Mouse (Mus musculus) intestine, embryonic 14.5 days (tissue): ENCODE measurements around the gene Nkap. TPM values are rescaled to one million over a fixed set of nuclear protein-coding genes. Genes with fewer than 3 reads are reported as not detected.

Experiments used
- ATAC-seq: fragments of 200-750 bp; cut with Nextera tagmentation; replicated peaks from 2 replicates; pipeline ENCODE4 v1.8.0; 2017; ENCODE audit warnings: low read depth, moderate number of reproducible peaks, moderate TSS enrichment, moderate library complexity; ENCODE audit not compliant: low FRiP score, low TSS enrichment
- DNase-seq: peaks from one replicate; pipeline ENCODE4 v3.0.0-alpha.2; 2018; ENCODE audit warnings: low spot score
- H3K27ac ChIP-seq: fragments of 300-500 bp; sonication (generic); 2 replicates; pipeline ENCODE4 v1.5.1; 2014; ENCODE audit warnings: low read depth, mild to moderate bottlenecking, control low read depth
- H3K27me3 ChIP-seq: fragments of 300-500 bp; sonication (generic); replicated peaks from 2 replicates; pipeline ENCODE4 v1.6.1; 2014; ENCODE audit warnings: low read length, control low read depth; ENCODE audit not compliant: control insufficient read depth, insufficient read depth
- H3K36me3 ChIP-seq: fragments of 300-500 bp; sonication (generic); 2 replicates; pipeline ENCODE4 v1.6.1; 2014; ENCODE audit warnings: low read length, control low read depth; ENCODE audit not compliant: control insufficient read depth, insufficient read depth
- H3K4me1 ChIP-seq: fragments of 300-500 bp; sonication (generic); replicated peaks from 2 replicates; pipeline ENCODE4 v1.6.1; 2014; ENCODE audit warnings: low read length, control low read depth, mixed read lengths; ENCODE audit not compliant: control insufficient read depth, insufficient read depth
- H3K4me2 ChIP-seq: fragments of 300-500 bp; sonication (generic); 2 replicates; pipeline ENCODE4 v1.6.1; 2014; ENCODE audit warnings: low read length
- H3K4me3 ChIP-seq: fragments of 300-500 bp; sonication (generic); 2 replicates; pipeline ENCODE4 v1.5.1; 2014; ENCODE audit warnings: low read depth, low read length, control low read depth, mixed read lengths
- H3K9ac ChIP-seq: fragments of 300-500 bp; sonication (generic); 2 replicates; pipeline ENCODE4 v1.6.1; 2014; ENCODE audit warnings: mild to moderate bottlenecking, low read length
- H3K9me3 ChIP-seq: fragments of 300-500 bp; sonication (generic); 2 replicates; pipeline ENCODE4 v1.6.1; 2016; ENCODE audit warnings: low read length, control low read depth; ENCODE audit not compliant: control insufficient read depth
- WGBS: fragments of 180-500 bp; shearing (Covaris S2); extraction: QIAGEN DNeasy Blood & Tissue Kit; methylation state at CpG from one replicate; pipeline ENCODE4 v1.1.7; 2014; 5-methylcytosine and 5-hydroxymethylcytosine counted together
- polyA plus RNA-seq: library from polyadenylated mRNA; unstranded; fragments of >200 nt; fragmentation: Nextera tagmentation; extraction: Ambion mirVana; gene quantifications from 2 replicates; pipeline ENCODE4 v1.2.1, GENCODE M21; 2014

Gene Nkap
- polyA plus RNA-seq, 1 experiment from 2014 or later: 15.1 TPM

- Histone ChIP-seq H3K27me3 (no peaks in the 10 kb centered on the region), H3K27ac (no peak overlapping the region), H3K4me3 (no peak overlapping the region), H3K9me3 (no peaks in the 10 kb centered on the region), H3K4me1 (no peaks in the 10 kb centered on the region), H3K4me2 (no peak overlapping the region), H3K36me3 (peaks cover 29% of the 10 kb centered on the region), H3K9ac (no peak overlapping the region)
- no peak for DNase-seq
- ATAC-seq: no peak
- WGBS: 94% methylated on average over 11 of the region's 11 CpGs
These were observed 31.4 kb upstream of the Nkap start for GRCm38 (mm10) chrX:37095106-37095768.

GRCm38 (mm10) chrX:37098681-37099080 lies 27.9 kb upstream of the Nkap start:
- no peak overlapping the region for H3K4me2 ChIP-seq
- DNase-seq: no peak
- WGBS: 89% methylated on average over 3 of the region's 3 CpGs

GRCm38 (mm10) chrX:37103826-37104225 lies 22.8 kb upstream of the Nkap start:
- Histone ChIP-seq H3K9ac (no peak overlapping the region), H3K27me3 (no peaks in the 10 kb centered on the region), H3K4me3 (no peak overlapping the region), H3K9me3 (no peaks in the 10 kb centered on the region), H3K4me2 (no peak overlapping the region), H3K4me1 (no peaks in the 10 kb centered on the region), H3K36me3 (peaks cover 18% of the 10 kb centered on the region; the same call in 1 of the 2 replicates), H3K27ac (no peak overlapping the region)
- ATAC-seq (no peak), DNase-seq (no peak)
- 84% methylated on average over 2 of the region's 2 CpGs for WGBS

More at GRCm38 (mm10) chrX:37098681-37099080, 27.9 kb upstream of the Nkap start:
- no peak overlapping the region for H3K27ac ChIP-seq
- H3K4me1 ChIP-seq: no peaks in the 10 kb centered on the region
- H3K9me3 ChIP-seq: no peaks in the 10 kb centered on the region
- no peak for ATAC-seq
- no peaks in the 10 kb centered on the region for H3K27me3 ChIP-seq
- peaks cover 28% of the 10 kb centered on the region; the same call in 1 of the 2 replicates for H3K36me3 ChIP-seq
- H3K4me3 ChIP-seq: no peak overlapping the region
- H3K9ac ChIP-seq: no peak overlapping the region

DNA sequence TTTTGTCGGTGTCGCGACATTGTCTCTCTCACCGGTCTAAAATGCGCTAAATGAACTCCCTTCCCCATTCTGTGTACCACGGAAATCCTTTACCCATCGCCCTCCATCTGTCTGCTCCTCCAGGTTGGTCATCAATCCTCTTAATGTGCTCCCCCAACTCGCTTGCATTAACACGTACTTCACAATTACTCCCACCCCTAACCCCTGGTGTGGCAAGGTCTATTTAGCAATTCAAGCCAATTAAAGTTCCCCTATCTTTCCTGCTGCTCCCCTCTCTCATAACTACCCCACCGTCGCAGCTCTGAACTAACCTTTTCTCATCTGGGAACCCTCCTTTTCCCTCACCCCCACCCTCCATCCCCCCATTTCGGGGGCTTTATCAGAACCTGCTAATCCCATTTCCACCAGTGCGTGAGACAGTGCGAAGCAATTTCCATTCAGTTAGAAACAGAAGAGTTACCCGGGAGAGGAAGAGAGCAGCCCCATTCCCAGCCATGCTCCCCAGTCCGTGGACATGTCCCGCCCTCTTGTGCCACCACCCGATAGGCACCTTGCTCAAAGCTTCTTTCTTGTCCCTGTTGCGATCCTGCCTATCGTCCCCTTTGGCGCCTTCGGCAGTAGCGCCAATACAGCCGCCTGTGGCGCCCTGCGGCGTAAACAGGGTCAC lies 16.9 kb upstream of the Nkap start:
- Histone ChIP-seq H3K4me1 (no peaks in the 10 kb centered on the region), H3K9me3 (no peaks in the 10 kb centered on the region), H3K9ac (peak overlapping the region; percentile 59), H3K4me3 (peak overlapping the region; percentile 57), H3K36me3 (peaks cover 5% of the 10 kb centered on the region; the same call in 1 of the 2 replicates), H3K27me3 (no peaks in the 10 kb centered on the region), H3K4me2 (peak overlapping the region; percentile 68), H3K27ac (peak overlapping the region; percentile 80)
- ATAC-seq (peak; percentile 54), DNase-seq (no peak)
- WGBS: 9% methylated on average over 27 of the region's 27 CpGs

GRCm38 (mm10) chrX:37110193-37110880 lies 16.3 kb upstream of the Nkap start, which contains the start of gene Upf3b:
Gene Upf3b (minus strand): TSS chrX:37110322.
- DNase-seq (peak; percentile 90), ATAC-seq (peak; percentile 99)
- Histone ChIP-seq H3K4me1 (no peaks in the 10 kb centered on the region), H3K4me3 (peak within 1 kb of the TSS; percentile 57), H3K4me2 (peak within 1 kb of the TSS; percentile 68), H3K9ac (peak within 1 kb of the TSS; percentile 59), H3K9me3 (no peaks in the 10 kb centered on the region), H3K36me3 (peaks cover 4% of the 10 kb centered on the region; the same call in 1 of the 2 replicates), H3K27me3 (no peaks in the 10 kb centered on the region), H3K27ac (peak within 1 kb of the TSS; percentile 80)
- WGBS: 18% methylated on average over 30 of the region's 30 CpGs

- H3K4me3 ChIP-seq: no peak overlapping the region
These were observed 15.8 kb upstream of the Nkap start for GRCm38 (mm10) chrX:37110881-37111193.

GRCm38 (mm10) chrX:37117085-37117484 lies 9.5 kb upstream of the Nkap start:
- H3K4me1 ChIP-seq: no peaks in the 10 kb centered on the region
- no peak for ATAC-seq
- no peak for DNase-seq
- H3K4me3 ChIP-seq: no peak overlapping the region
- H3K36me3 ChIP-seq: no peaks in the 10 kb centered on the region
- WGBS: no CpG with 5 or more reads among the region's 5 CpGs
- no peak overlapping the region for H3K27ac ChIP-seq
- no peak overlapping the region for H3K9ac ChIP-seq
- H3K27me3 ChIP-seq: no peaks in the 10 kb centered on the region
- no peak overlapping the region for H3K4me2 ChIP-seq
- H3K9me3 ChIP-seq: no peaks in the 10 kb centered on the region

More at GRCm38 (mm10) chrX:37110881-37111193, 15.8 kb upstream of the Nkap start:
- ATAC-seq (no peak), DNase-seq (no peak)
- Histone ChIP-seq H3K4me1 (no peaks in the 10 kb centered on the region), H3K27me3 (no peaks in the 10 kb centered on the region), H3K9ac (no peak overlapping the region), H3K27ac (no peak overlapping the region), H3K9me3 (no peaks in the 10 kb centered on the region), H3K4me2 (peak overlapping the region; percentile 26), H3K36me3 (no peaks in the 10 kb centered on the region)
- WGBS: 84% methylated on average over 4 of the region's 4 CpGs

DNA sequence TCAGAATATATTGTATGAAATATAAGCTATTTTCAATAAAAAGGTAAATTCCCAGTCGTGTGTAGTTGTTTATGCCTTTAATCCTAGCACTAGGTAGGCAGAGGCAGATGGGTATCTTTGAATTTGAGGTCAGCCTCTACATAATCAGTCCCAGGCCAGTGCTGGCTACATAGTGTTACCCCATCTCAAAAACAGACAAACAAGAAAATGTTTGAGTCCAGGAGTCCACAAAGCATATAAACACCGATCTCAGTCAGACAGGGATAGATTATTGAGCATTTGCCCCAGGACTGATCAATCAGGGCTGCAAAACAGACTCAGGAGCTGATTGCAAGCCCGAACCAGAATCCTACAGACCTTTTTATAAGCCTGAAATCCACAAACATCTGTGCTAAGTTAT lies 7.0 kb upstream of the Nkap start:
- Histone ChIP-seq H3K4me3 (no peak overlapping the region), H3K9me3 (no peaks in the 10 kb centered on the region), H3K4me1 (no peaks in the 10 kb centered on the region), H3K36me3 (no peaks in the 10 kb centered on the region), H3K27ac (no peak overlapping the region), H3K9ac (no peak overlapping the region), H3K27me3 (no peaks in the 10 kb centered on the region), H3K4me2 (no peak overlapping the region)
- DNase-seq (no peak), ATAC-seq (no peak)
- 61% methylated on average over 3 of the region's 3 CpGs for WGBS
